Mouse (Mus musculus) liver, embryonic 14.5 days (tissue): ENCODE measurements around the gene Clic3.

Experiments used
- CTCF ChIP-seq: IDR thresholded peaks from 2 replicates; pipeline ENCODE4 v1.5.1; 2016; ENCODE audit warnings: antibody characterized with exemption, low read depth, control low read depth
- EP300 ChIP-seq: IDR thresholded peaks from 2 replicates; pipeline ENCODE4 v1.6.1; 2016; ENCODE audit warnings: antibody characterized with exemption, low read depth

GRCm38 (mm10) chr2:25425481-25425880 is 31.2 kb upstream of the Clic3 start:
- TF ChIP-seq EP300 (no peak), CTCF (no peak)
